9 mouse cellular contexts compared by ENCODE assay signal in genomic region chr8:84065457-84066072, GRCm38 (mm10). TPM values are rescaled to one million over a fixed set of nuclear protein-coding genes. Genes with fewer than 3 reads are reported as not detected.
DNase-seq lines count a peak whose midpoint lies in the region; ATAC-seq and TF ChIP-seq lines count a peak whose summit lies in the region.
"Had no signal": no experiment of that assay in that cellular context is flagged by ENCODE, and none has a peak within 500 bp of the region (broad histone marks: within the 10 kb centered on the region; RNA-seq: fewer than 3 reads in every experiment).

No protein-coding gene starts in this region.

- TF ChIP-seq CTCF in testis, adult 2 months (IDR thresholded peaks at IDR 0.05; ENCODE audit: control insufficient read depth, insufficient read depth, insufficient replicate concordance, low read depth, low read length), result no peak

- peak overlapping the region; percentile 85 for H3K9ac ChIP-seq in liver, embryonic 12.5 days

- peaks cover 48% of the 10 kb centered on the region for H3K4me1 ChIP-seq in erythroblast, embryonic 14.5 days (ENCODE audit: control insufficient read depth)
- H3K4me1 ChIP-seq in testis, adult 2 months (ENCODE audit: control insufficient read depth, insufficient read depth, low read length), result peaks cover 17% of the 10 kb centered on the region
- H3K4me1 ChIP-seq in liver, embryonic 12.5 days, result peaks cover 56% of the 10 kb centered on the region

- peaks cover 4% of the 10 kb centered on the region; the same call in 1 of the 2 replicates for H3K36me3 ChIP-seq in erythroblast, embryonic 14.5 days (ENCODE audit: control insufficient read depth)
- no peaks in the 10 kb centered on the region for H3K36me3 ChIP-seq in testis, adult 2 months (ENCODE audit: control insufficient read depth, insufficient read depth, low read length)
- H3K36me3 ChIP-seq in liver, embryonic 12.5 days, result no peaks in the 10 kb centered on the region

- ATAC-seq in erythroblast, adult 5-6 weeks (replicated peaks; ENCODE audit: low FRiP score, poor library complexity, severe bottlenecking), result no peak
- no peak for ATAC-seq in liver, embryonic 12.5 days

- no peaks in the 10 kb centered on the region for H3K9me3 ChIP-seq in erythroblast, embryonic 14.5 days (ENCODE audit: control insufficient read depth, low read length)
- H3K9me3 ChIP-seq in liver, embryonic 12.5 days (replicated peaks), result no peaks in the 10 kb centered on the region

- peak overlapping the region; percentile 91 for H3K4me3 ChIP-seq in erythroblast, embryonic 14.5 days (replicated peaks)
- H3K4me3 ChIP-seq in testis, adult 2 months (ENCODE audit: control insufficient read depth, low read depth, low read length), result peak overlapping the region; percentile 77
- H3K4me3 ChIP-seq in liver, embryonic 12.5 days, result peak overlapping the region; percentile 79

- WGBS in liver, embryonic 12.5 days (ENCODE audit: insufficient replicate concordance), result 27% methylated on average over 5 of the region's 5 CpGs

- no peaks in the 10 kb centered on the region for H3K27me3 ChIP-seq in erythroblast, embryonic 14.5 days (ENCODE audit: control insufficient read depth)
- no peaks in the 10 kb centered on the region for H3K27me3 ChIP-seq in testis, adult 2 months (ENCODE audit: control insufficient read depth, insufficient read depth, low read length)
- no peaks in the 10 kb centered on the region for H3K27me3 ChIP-seq in liver, embryonic 12.5 days (replicated peaks)

- H3K27ac ChIP-seq in testis, adult 2 months (ENCODE audit: control insufficient read depth, insufficient read depth, low read depth, low read length), result peak overlapping the region; percentile 86
- H3K27ac ChIP-seq in liver, embryonic 12.5 days, result peak overlapping the region; percentile 98

- H3K4me2 ChIP-seq in liver, embryonic 12.5 days, result peak overlapping the region; percentile 89

- intact Hi-C loops in gastrocnemius, postnatal 14 days (cut with DNase I; ENCODE audit: low total_unique reads), result no loop called here

- no peak for DNase-seq in testis, postnatal 10 days (ENCODE audit: low spot score)
- DNase-seq in left cerebral cortex, adult 8-10 months (ENCODE audit: low spot score in 2 of 2), result no peak
- DNase-seq in gastrocnemius, postnatal 14 days, result no peak
- DNase-seq in frontal cortex, postnatal 25 days (ENCODE audit: low spot score in 2 of 2), result no peak

- TF ChIP-seq POLR2A in testis, adult 2 months (IDR thresholded peaks at IDR 0.05; ENCODE audit: control insufficient read depth, low read depth, low read length), result no peak

RNA-seq across cellular contexts. Expression of gene Gm10643, which starts 0.6 kb away (rescaled TPM):
- not detected in 2 replicates for polyA plus RNA-seq in erythroblast, embryonic 14.5 days (2012)
- total RNA-seq in erythroblast, adult 5-6 weeks (2015; ENCODE audit: low replicate concordance), result not detected in 2 replicates
- not detected in 2 replicates for total RNA-seq in erythroblast, adult 5-6 weeks (2017; ENCODE audit: low replicate concordance)
- polyA plus RNA-seq in testis, adult 2 months (2012; rRNA removed), result 6.3 and 6.6 TPM in 2 replicates
- 0.27 and 0.30 TPM in 2 replicates for polyA plus RNA-seq in liver, embryonic 12.5 days (2016; fragmentation: Nextera tagmentation; extraction: Ambion mirVana)
- total RNA-seq in left cerebral cortex, adult 8-10 months (2022), result 1 to 10 TPM; 4.1 to 4.6 (median 4.5) TPM
- total RNA-seq in gastrocnemius, postnatal 14 days (2021), result 1 to 10 TPM; 2.6 TPM

RNA-seq across cellular contexts. Expression of gene Rfx1, which starts 1.1 kb away (rescaled TPM):
- polyA plus RNA-seq in erythroblast, embryonic 14.5 days (2012), result 3.9 and 4.7 TPM in 2 replicates
- total RNA-seq in erythroblast, adult 5-6 weeks (2015; ENCODE audit: low replicate concordance), result 2.1 and 3.1 TPM in 2 replicates
- total RNA-seq in erythroblast, adult 5-6 weeks (2017; ENCODE audit: low replicate concordance), result 1.4 and 3.5 TPM in 2 replicates
- 83.0 and 89.5 TPM in 2 replicates for polyA plus RNA-seq in testis, adult 2 months (2012; rRNA removed)
- polyA plus RNA-seq in liver, embryonic 12.5 days (2016; fragmentation: Nextera tagmentation; extraction: Ambion mirVana), result 4.1 and 4.2 TPM in 2 replicates
- 10 to 100 TPM; 19.5 to 26.3 (median 24.3) TPM for total RNA-seq in left cerebral cortex, adult 8-10 months (2022)
- 1 to 10 TPM; 5.2 to 5.9 TPM for total RNA-seq in gastrocnemius, postnatal 14 days (2021)

RNA-seq across cellular contexts. Expression of gene Rln3, which starts 20.8 kb away (rescaled TPM):
- polyA plus RNA-seq in erythroblast, embryonic 14.5 days (2012), result not detected in 2 replicates
- total RNA-seq in erythroblast, adult 5-6 weeks (2015; ENCODE audit: low replicate concordance), result not detected in 2 replicates
- not detected in 2 replicates for total RNA-seq in erythroblast, adult 5-6 weeks (2017; ENCODE audit: low replicate concordance)
- 0.84 TPM in 1 of 2 replicates, not detected in the other for polyA plus RNA-seq in testis, adult 2 months (2012; rRNA removed)
- not detected in 2 replicates for polyA plus RNA-seq in liver, embryonic 12.5 days (2016; fragmentation: Nextera tagmentation; extraction: Ambion mirVana)
- total RNA-seq in left cerebral cortex, adult 8-10 months (2022), result not detected
- not detected for total RNA-seq in gastrocnemius, postnatal 14 days (2021)
- total RNA-seq: common myeloid progenitor, adult 5-6 weeks had no signal

RNA-seq across cellular contexts. Expression of gene Il27ra, which starts 23.2 kb away (rescaled TPM):
- polyA plus RNA-seq in erythroblast, embryonic 14.5 days (2012), result 0.02 TPM in 1 of 2 replicates, not detected in the other
- total RNA-seq in erythroblast, adult 5-6 weeks (2015; ENCODE audit: low replicate concordance), result 0.63 and 0.96 TPM in 2 replicates
- total RNA-seq in erythroblast, adult 5-6 weeks (2017; ENCODE audit: low replicate concordance), result 0.17 TPM in 1 of 2 replicates, not detected in the other
- polyA plus RNA-seq in testis, adult 2 months (2012; rRNA removed), result 0.08 and 0.12 TPM in 2 replicates
- polyA plus RNA-seq in liver, embryonic 12.5 days (2016; fragmentation: Nextera tagmentation; extraction: Ambion mirVana), result 1.5 and 1.6 TPM in 2 replicates
- under 1 TPM; 0.36 to 0.57 (median 0.47) TPM for total RNA-seq in left cerebral cortex, adult 8-10 months (2022)
- total RNA-seq in gastrocnemius, postnatal 14 days (2021), result 1 to 10 TPM in 1 of 2 experiments, under 1 TPM in 1; 0.84 to 1.1 TPM

RNA-seq across cellular contexts. Expression of gene Dcaf15, which starts 39.0 kb away (rescaled TPM):
- polyA plus RNA-seq in erythroblast, embryonic 14.5 days (2012), result 4.7 and 4.9 TPM in 2 replicates
- 0.19 and 4.0 TPM in 2 replicates for total RNA-seq in erythroblast, adult 5-6 weeks (2015; ENCODE audit: low replicate concordance)
- total RNA-seq in erythroblast, adult 5-6 weeks (2017; ENCODE audit: low replicate concordance), result 1.9 and 2.9 TPM in 2 replicates
- 210 and 216 TPM in 2 replicates for polyA plus RNA-seq in testis, adult 2 months (2012; rRNA removed)
- 5.9 and 6.4 TPM in 2 replicates for polyA plus RNA-seq in liver, embryonic 12.5 days (2016; fragmentation: Nextera tagmentation; extraction: Ambion mirVana)
- 10 to 100 TPM; 17.0 to 19.8 (median 18.5) TPM for total RNA-seq in left cerebral cortex, adult 8-10 months (2022)
- 1 to 10 TPM; 5.8 to 7.1 TPM for total RNA-seq in gastrocnemius, postnatal 14 days (2021)
